Mouse (Mus musculus) heart, embryonic 13.5 days (tissue): ENCODE results near the gene 4930522H14Rik. TPM values are rescaled to one million over a fixed set of nuclear protein-coding genes. Genes with fewer than 3 reads are reported as not detected.

Experiments
- ATAC-seq: fragments of 200-750 bp; cut with Nextera tagmentation; 2 replicates; pipeline ENCODE4 v1.8.0; 2017; ENCODE audit warnings: moderate TSS enrichment; ENCODE audit not compliant: insufficient number of reproducible peaks, low FRiP score, low TSS enrichment; ENCODE audit errors: extremely low read depth
- H3K27ac ChIP-seq: fragments of 300-500 bp; sonication (generic); replicated peaks from 2 replicates; pipeline ENCODE4 v1.5.1; 2015; ENCODE audit warnings: moderate library complexity, mild to moderate bottlenecking, inconsistent platforms
- H3K27me3 ChIP-seq: fragments of 300-500 bp; sonication (generic); replicated peaks from 2 replicates; pipeline ENCODE4 v1.6.1; 2015; ENCODE audit warnings: mild to moderate bottlenecking, inconsistent platforms
- H3K36me3 ChIP-seq: fragments of 300-500 bp; sonication (generic); 2 replicates; pipeline ENCODE4 v1.6.1; 2015; ENCODE audit warnings: mild to moderate bottlenecking, inconsistent platforms
- H3K4me1 ChIP-seq: fragments of 300-500 bp; sonication (generic); 2 replicates; pipeline ENCODE4 v1.6.1; 2015; ENCODE audit warnings: inconsistent platforms
- H3K4me2 ChIP-seq: fragments of 300-500 bp; sonication (generic); 2 replicates; pipeline ENCODE4 v1.6.1; 2015; ENCODE audit warnings: inconsistent platforms, mild to moderate bottlenecking, moderate library complexity
- H3K4me3 ChIP-seq: fragments of 300-500 bp; sonication (generic); 2 replicates; pipeline ENCODE4 v1.5.1; 2015; ENCODE audit warnings: moderate library complexity, mild to moderate bottlenecking, inconsistent platforms
- H3K9ac ChIP-seq: fragments of 300-500 bp; sonication (generic); 2 replicates; pipeline ENCODE4 v1.6.1; 2015; ENCODE audit warnings: inconsistent platforms, mild to moderate bottlenecking, moderate library complexity
- H3K9me3 ChIP-seq: fragments of 300-500 bp; sonication (generic); 2 replicates; pipeline ENCODE4 v1.6.1; 2016; ENCODE audit warnings: inconsistent platforms
- WGBS: fragments of 180-500 bp; shearing (Covaris S2); methylation state at CpG from one replicate; pipeline ENCODE4 v1.1.7; 2015; ENCODE audit warnings: mixed read lengths; 5-methylcytosine and 5-hydroxymethylcytosine counted together
- polyA plus RNA-seq: library from polyadenylated mRNA; unstranded; fragments of >200 nt; fragmentation: Nextera tagmentation; extraction: Ambion mirVana; gene quantifications from 2 replicates; pipeline ENCODE4 v1.2.1, GENCODE M21; 2015

4930522H14Rik gene
- polyA plus RNA-seq = not detected in 2 replicates

GRCm38 (mm10) chr4:109531111-109531510 is at the start of gene 4930522H14Rik:
TSS of gene 4930522H14Rik (minus strand) at chr4:109531297.
- WGBS = 85% methylated on average over 2 of the region's 2 CpGs
- no peak within 1 kb of the TSS for H3K27ac ChIP-seq

GRCm38 (mm10) chr4:109578356-109578755 is 47.3 kb upstream of the 4930522H14Rik start:
- H3K4me3 ChIP-seq = no peak overlapping the region
- H3K9ac ChIP-seq = no peak overlapping the region
- H3K4me2 ChIP-seq = no peak overlapping the region
- 74% methylated on average over 3 of the region's 3 CpGs for WGBS
- no peaks in the 10 kb centered on the region for H3K9me3 ChIP-seq
- H3K27me3 ChIP-seq = no peaks in the 10 kb centered on the region
- H3K4me1 ChIP-seq = no peaks in the 10 kb centered on the region
- no peak for ATAC-seq
- no peaks in the 10 kb centered on the region for H3K36me3 ChIP-seq
- H3K27ac ChIP-seq = no peak overlapping the region

More at GRCm38 (mm10) chr4:109531111-109531510, at the start of gene 4930522H14Rik:
- Histone ChIP-seq H3K36me3 (no peaks in the 10 kb centered on the region), H3K27me3 (no peaks in the 10 kb centered on the region), H3K4me1 (no peaks in the 10 kb centered on the region), H3K9me3 (no peaks in the 10 kb centered on the region), H3K9ac (no peak within 1 kb of the TSS), H3K4me3 (no peak within 1 kb of the TSS), H3K4me2 (no peak within 1 kb of the TSS)
- ATAC-seq = no peak

GRCm38 (mm10) chr4:109576933-109577332 is 45.8 kb upstream of the 4930522H14Rik start:
- H3K27me3 ChIP-seq = no peaks in the 10 kb centered on the region
- 71% methylated on average over 5 of the region's 5 CpGs for WGBS
- ATAC-seq = no peak
- no peak overlapping the region for H3K4me2 ChIP-seq
- H3K9me3 ChIP-seq = no peaks in the 10 kb centered on the region
- no peak overlapping the region for H3K27ac ChIP-seq
- no peaks in the 10 kb centered on the region for H3K36me3 ChIP-seq
- H3K4me1 ChIP-seq = no peaks in the 10 kb centered on the region
- H3K4me3 ChIP-seq = no peak overlapping the region
- no peak overlapping the region for H3K9ac ChIP-seq

GRCm38 (mm10) chr4:109574845-109575244 is 43.7 kb upstream of the 4930522H14Rik start:
- ATAC-seq = no peak
- 69% methylated on average over 9 of the region's 9 CpGs for WGBS
- Histone ChIP-seq H3K27me3 (no peaks in the 10 kb centered on the region), H3K4me3 (no peak overlapping the region), H3K4me2 (no peak overlapping the region), H3K9ac (no peak overlapping the region), H3K4me1 (no peaks in the 10 kb centered on the region), H3K9me3 (no peaks in the 10 kb centered on the region), H3K36me3 (no peaks in the 10 kb centered on the region), H3K27ac (no peak overlapping the region)

- no peaks in the 10 kb centered on the region for H3K4me1 ChIP-seq
- WGBS = 24% methylated on average over 8 of the region's 8 CpGs
- no peak overlapping the region for H3K4me3 ChIP-seq
- H3K27ac ChIP-seq = no peak overlapping the region
- no peak overlapping the region for H3K9ac ChIP-seq
- no peaks in the 10 kb centered on the region for H3K36me3 ChIP-seq
- no peaks in the 10 kb centered on the region for H3K9me3 ChIP-seq
- H3K27me3 ChIP-seq = no peaks in the 10 kb centered on the region
- no peak overlapping the region for H3K4me2 ChIP-seq
- ATAC-seq = no peak
Observed at GRCm38 (mm10) chr4:109574331-109574730, 43.2 kb upstream of the 4930522H14Rik start.

DNA sequence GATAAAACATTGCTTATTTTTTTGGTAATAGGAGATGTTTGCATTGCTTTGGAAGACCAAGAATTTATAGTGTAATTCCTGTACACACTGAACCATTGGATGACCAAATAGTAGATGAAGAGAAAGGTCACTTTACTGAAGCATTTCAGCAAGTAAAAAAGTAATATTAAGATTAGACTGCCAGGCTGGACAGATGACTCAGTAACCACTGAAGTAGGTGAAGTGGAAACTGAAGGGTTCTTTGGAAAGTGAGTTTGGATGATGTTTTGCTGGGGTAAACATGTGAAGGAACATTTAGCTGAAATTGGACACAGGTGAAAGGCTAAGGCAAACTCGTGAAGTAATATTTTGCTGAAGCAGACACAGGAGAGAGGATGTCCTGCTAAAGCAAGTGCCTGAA is 41.5 kb upstream of the 4930522H14Rik start:
- Histone ChIP-seq H3K4me1 (no peaks in the 10 kb centered on the region), H3K4me2 (no peak overlapping the region), H3K9me3 (no peaks in the 10 kb centered on the region), H3K36me3 (no peaks in the 10 kb centered on the region), H3K9ac (no peak overlapping the region), H3K27ac (no peak overlapping the region), H3K4me3 (no peak overlapping the region), H3K27me3 (no peaks in the 10 kb centered on the region)
- WGBS = 74% methylated on average over 1 of the region's 1 CpGs
- no peak for ATAC-seq

- Histone ChIP-seq H3K4me1 (no peaks in the 10 kb centered on the region), H3K9me3 (no peaks in the 10 kb centered on the region), H3K27ac (no peak overlapping the region), H3K9ac (no peak overlapping the region), H3K4me2 (no peak overlapping the region), H3K27me3 (no peaks in the 10 kb centered on the region), H3K4me3 (no peak overlapping the region), H3K36me3 (no peaks in the 10 kb centered on the region)
- WGBS = 80% methylated on average over 9 of the region's 9 CpGs
- ATAC-seq = no peak
Observed at GRCm38 (mm10) chr4:109569421-109569820, 38.3 kb upstream of the 4930522H14Rik start.

- no peak for ATAC-seq
- WGBS = 79% methylated on average over 10 of the region's 10 CpGs
- H3K9me3 ChIP-seq = no peaks in the 10 kb centered on the region
Observed at GRCm38 (mm10) chr4:109568959-109569358, 37.9 kb upstream of the 4930522H14Rik start.

DNA sequence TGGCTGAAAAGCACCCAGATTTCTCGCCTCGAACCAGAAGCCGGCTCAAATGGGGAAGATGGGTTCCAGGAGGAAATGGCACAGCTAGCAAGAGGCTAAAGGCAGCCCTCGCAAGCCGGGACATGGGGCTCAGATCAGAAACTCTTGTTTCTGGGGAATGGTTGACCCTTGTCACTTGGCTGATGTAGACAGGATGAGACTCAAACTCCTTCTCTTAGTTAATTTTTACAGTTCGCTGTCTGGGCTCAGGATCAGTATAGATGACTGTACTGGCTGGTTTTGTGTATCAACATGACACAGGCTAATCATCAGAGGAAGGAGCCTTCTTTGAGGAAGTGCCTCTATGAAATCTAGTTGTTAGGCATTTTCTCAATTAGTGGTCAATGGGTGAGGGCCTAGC is 33.6 kb upstream of the 4930522H14Rik start:
- Histone ChIP-seq H3K9me3 (no peaks in the 10 kb centered on the region), H3K4me2 (no peak overlapping the region), H3K27me3 (no peaks in the 10 kb centered on the region), H3K4me1 (no peaks in the 10 kb centered on the region), H3K9ac (no peak overlapping the region), H3K36me3 (no peaks in the 10 kb centered on the region), H3K4me3 (no peak overlapping the region), H3K27ac (no peak overlapping the region)
- ATAC-seq = no peak
- WGBS = 73% methylated on average over 6 of the region's 6 CpGs

More at GRCm38 (mm10) chr4:109568959-109569358, 37.9 kb upstream of the 4930522H14Rik start:
- Histone ChIP-seq H3K27ac (no peak overlapping the region), H3K4me1 (no peaks in the 10 kb centered on the region), H3K9ac (no peak overlapping the region), H3K4me3 (no peak overlapping the region), H3K4me2 (no peak overlapping the region), H3K36me3 (no peaks in the 10 kb centered on the region), H3K27me3 (no peaks in the 10 kb centered on the region)

DNA sequence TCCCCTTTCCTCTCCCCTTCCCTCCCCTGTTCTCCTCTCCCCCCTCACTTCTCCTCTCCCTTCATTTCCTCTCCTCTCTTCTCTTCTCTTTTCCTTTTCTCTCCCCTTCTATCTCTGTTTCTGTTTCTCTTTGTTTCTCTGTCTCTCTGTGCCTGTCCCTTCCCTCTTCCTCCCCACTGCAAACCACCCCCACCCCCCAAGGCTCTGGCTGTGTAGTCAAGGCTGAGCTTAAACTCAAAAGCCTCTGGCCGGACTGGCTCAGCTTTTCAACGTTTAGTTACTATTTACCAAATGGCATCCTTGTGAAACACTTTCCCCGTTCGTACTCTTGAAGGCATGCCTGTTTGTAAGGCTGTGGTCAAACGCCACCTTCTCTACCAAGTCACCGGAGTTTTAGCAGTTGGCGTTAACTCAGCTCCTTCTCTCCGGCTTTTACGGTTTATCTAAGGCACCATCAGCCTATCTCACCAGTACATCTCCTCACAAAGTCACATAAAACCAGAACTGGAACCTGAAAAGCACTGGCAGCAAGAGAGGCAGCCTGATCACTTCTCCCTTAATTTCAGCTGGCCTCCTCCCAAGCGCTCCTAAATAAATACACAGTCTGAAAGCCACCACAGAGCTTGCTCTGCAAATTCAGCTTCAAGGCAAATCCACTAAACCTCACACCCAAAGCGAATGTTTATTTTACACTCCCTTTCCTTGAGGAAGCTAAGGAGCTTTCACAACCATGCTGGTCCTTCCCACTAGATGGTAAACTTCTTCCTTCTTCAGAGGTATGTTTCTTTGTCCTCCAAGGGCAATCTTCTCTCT is 19.4 kb upstream of the 4930522H14Rik start:
- Histone ChIP-seq H3K27ac (0 out of 2 replicates have a peak overlapping the region, but pooled peaks have one; percentile 28), H3K36me3 (no peaks in the 10 kb centered on the region), H3K4me2 (peak overlapping the region; percentile 58), H3K9ac (peak overlapping the region; percentile 56), H3K27me3 (no peaks in the 10 kb centered on the region), H3K4me1 (no peaks in the 10 kb centered on the region), H3K4me3 (peak overlapping the region; percentile 31), H3K9me3 (no peaks in the 10 kb centered on the region)
- no peak for ATAC-seq
- WGBS = 19% methylated on average over 11 of the region's 11 CpGs

- no peak overlapping the region for H3K9ac ChIP-seq
- H3K27ac ChIP-seq = no peak overlapping the region
- WGBS = 8% methylated on average over 2 of the region's 2 CpGs
- no peak for ATAC-seq
- H3K27me3 ChIP-seq = no peaks in the 10 kb centered on the region
- no peaks in the 10 kb centered on the region for H3K36me3 ChIP-seq
- no peaks in the 10 kb centered on the region for H3K9me3 ChIP-seq
- no peaks in the 10 kb centered on the region for H3K4me1 ChIP-seq
- no peak overlapping the region for H3K4me2 ChIP-seq
- H3K4me3 ChIP-seq = no peak overlapping the region
Observed at GRCm38 (mm10) chr4:109547306-109547705, 16.2 kb upstream of the 4930522H14Rik start.

GRCm38 (mm10) chr4:109546538-109546937 is 15.4 kb upstream of the 4930522H14Rik start:
- Histone ChIP-seq H3K9me3 (no peaks in the 10 kb centered on the region), H3K27me3 (no peaks in the 10 kb centered on the region), H3K27ac (no peak overlapping the region), H3K4me1 (no peaks in the 10 kb centered on the region), H3K9ac (no peak overlapping the region), H3K36me3 (no peaks in the 10 kb centered on the region), H3K4me3 (no peak overlapping the region), H3K4me2 (no peak overlapping the region)
- no peak for ATAC-seq
- 71% methylated on average over 2 of the region's 2 CpGs for WGBS
